Mouse (Mus musculus) heart, postnatal 10 days (tissue): ENCODE data around the gene Rfc2. TPM values are rescaled to one million over a fixed set of nuclear protein-coding genes. Genes with fewer than 3 reads are reported as not detected.

Source experiments
- DNase-seq, 2 experiments: peaks; one replicate each; pipeline ENCODE4 v3.0.0; 2021
- intact Hi-C: fragments of 180-260 bp; cut with DNase I; formaldehyde crosslinking; loops from one replicate; pipeline ENCODE4 v1.15.1; 2025
- total RNA-seq, 2 experiments: library from RNA; stranded (reverse); gene quantifications; 2 replicates each; pipeline ENCODE4 v1.2.3; 2021

The Rfc2 gene
- total RNA-seq, result 10 to 100 TPM; 37.6 to 39.8 TPM

- no peak for DNase-seq
- intact Hi-C loops, result loop anchor here (2.0 to 5.0 kb wide), 2 partner anchors 39 to 74 kb away; no protein-coding TSS in a partner anchor
Observed at GRCm38 (mm10) chr5:134581146-134581545, at the start of gene Rfc2. Rfc2 (plus strand) TSS chr5:134581366.

DNA sequence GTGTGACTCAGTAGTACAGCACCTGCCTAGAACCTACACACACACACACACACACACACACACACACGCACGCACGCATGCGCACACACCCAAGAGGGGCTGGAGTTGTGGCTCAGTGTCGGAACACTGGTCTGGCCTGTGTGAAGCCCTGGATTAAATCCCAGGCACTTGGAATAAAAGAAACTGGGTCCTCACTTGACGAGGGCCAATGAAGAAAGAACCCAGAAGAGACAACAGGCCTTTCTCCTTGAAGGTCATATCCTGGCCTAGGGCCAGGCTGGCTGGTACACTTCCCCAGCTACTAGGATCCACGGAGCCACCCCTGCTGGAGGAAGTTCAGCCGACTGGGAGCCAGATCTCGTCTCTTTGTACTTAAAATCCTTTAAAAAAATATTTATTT is 49.6 kb upstream of the Rfc2 start:
- DNase-seq, result no peak
- intact Hi-C loops, result no loop called here

DNA sequence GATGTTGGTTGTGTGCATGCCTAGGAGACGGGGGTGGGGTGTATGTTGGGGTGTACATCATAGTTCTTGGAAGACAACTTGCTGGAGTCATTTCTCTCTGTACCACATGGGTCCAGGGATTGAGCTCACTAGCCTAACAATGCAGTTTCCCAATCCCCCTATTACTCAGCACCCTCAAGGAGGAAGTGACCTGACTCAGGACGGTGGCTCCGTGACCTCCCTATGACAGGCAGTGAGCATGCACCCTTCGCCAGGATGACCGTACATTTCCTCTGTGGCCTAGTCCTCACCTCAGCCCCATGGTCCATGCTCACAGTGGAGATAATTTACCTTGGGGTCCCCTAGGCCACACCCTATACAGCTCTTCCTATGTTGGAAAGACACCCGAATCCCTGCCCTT is 48.7 kb upstream of the Rfc2 start:
- DNase-seq, result no peak
- intact Hi-C loops, result no loop called here

GRCm38 (mm10) chr5:134536036-134536435 is 45.1 kb upstream of the Rfc2 start:
- DNase-seq, result no peak
- intact Hi-C loops, result no loop called here

- intact Hi-C loops, result loop anchor here (5.0 kb wide), 1 partner anchor 42 kb away; the partner anchor contains the start of gene Rfc2
Observed at GRCm38 (mm10) chr5:134539891-134540290, 41.3 kb upstream of the Rfc2 start.

GRCm38 (mm10) chr5:134540881-134541280 is 40.3 kb upstream of the Rfc2 start:
- intact Hi-C loops, result loop anchor here (5.0 kb wide), 1 partner anchor 41 kb away; the partner anchor contains the start of gene Rfc2
- DNase-seq, result peak; percentile 52 to 62

More at GRCm38 (mm10) chr5:134539891-134540290, 41.3 kb upstream of the Rfc2 start:
- DNase-seq, result peak; percentile 86

GRCm38 (mm10) chr5:134541640-134542039 is 39.5 kb upstream of the Rfc2 start:
- intact Hi-C loops, result loop anchor here (5.0 kb wide), 1 partner anchor 41 kb away; the partner anchor contains the start of gene Rfc2
- DNase-seq, result peak; percentile 89 to 90

DNA sequence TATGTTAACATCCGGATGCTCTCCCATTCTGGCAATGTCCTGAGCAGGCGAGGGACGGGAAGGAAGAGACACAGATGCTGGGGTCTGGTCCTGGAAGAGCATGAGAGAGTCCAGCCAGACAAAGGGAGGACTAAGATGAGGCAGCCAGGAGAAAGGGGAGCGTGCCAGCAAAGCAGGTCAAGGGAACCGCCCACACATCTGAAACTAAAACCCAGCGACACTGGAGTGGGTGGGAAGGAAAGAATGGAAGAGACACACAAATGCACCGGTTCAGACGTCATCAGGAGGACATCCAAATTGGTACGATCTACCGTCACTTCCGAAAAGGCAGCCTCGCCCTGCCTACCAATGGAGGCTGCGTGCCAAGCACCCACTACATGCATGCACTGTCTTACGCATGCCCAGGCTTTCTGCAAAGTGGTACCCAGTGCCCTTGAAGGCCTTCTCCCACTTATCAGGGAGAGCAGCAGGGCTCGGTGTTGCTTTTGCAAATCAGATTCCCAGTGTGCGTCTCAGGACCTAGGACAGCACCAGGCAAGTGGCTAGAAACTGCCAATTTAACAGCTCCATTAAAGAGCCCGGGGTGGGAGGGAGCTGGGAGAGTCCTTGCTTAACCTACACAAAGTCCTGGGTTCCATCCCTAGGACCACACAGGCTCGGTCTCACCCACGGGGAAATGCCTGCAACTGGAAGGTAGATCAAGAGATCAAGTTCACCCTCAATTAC is 36.5 kb upstream of the Rfc2 start:
- intact Hi-C loops, result loop anchor here (5.0 kb wide), 1 partner anchor 38 kb away; the partner anchor contains the start of gene Rfc2
- peak; percentile 63 for DNase-seq

GRCm38 (mm10) chr5:134545242-134545629 is 35.9 kb upstream of the Rfc2 start:
- intact Hi-C loops, result no loop called here
- no peak for DNase-seq

- no peak for DNase-seq
- intact Hi-C loops, result no loop called here
Observed at GRCm38 (mm10) chr5:134546790-134547189, 34.4 kb upstream of the Rfc2 start.

- intact Hi-C loops, result no loop called here
- DNase-seq, result no peak
Observed at GRCm38 (mm10) chr5:134548306-134548705, 32.9 kb upstream of the Rfc2 start.

- intact Hi-C loops, result loop anchor here (2.0 kb wide), 1 partner anchor 43 kb away; no protein-coding TSS in a partner anchor
- DNase-seq, result no peak
Observed at GRCm38 (mm10) chr5:134549640-134550168, 31.5 kb upstream of the Rfc2 start.

DNA sequence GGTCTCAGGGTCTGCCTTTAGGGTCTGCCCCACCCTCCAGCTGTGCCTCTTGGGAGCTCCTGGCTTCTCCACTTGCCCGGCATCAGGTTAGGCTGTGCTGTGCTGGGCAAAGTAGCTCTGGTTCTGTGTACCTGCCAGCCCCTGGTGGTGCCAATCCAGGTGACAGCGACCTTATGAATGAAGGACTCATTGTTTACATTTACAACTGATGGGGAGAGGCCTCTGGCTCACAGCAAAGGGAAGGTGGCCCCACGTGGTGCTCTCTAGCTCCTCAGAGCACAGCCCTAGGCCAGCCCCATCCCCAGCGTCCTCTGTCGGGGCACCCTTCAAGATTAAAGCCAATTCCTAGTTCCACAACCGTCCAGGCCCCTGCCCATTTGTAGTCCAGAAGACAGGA is 30.3 kb upstream of the Rfc2 start:
- intact Hi-C loops, result loop anchor here (2.0 kb wide), 1 partner anchor 44 kb away; no protein-coding TSS in a partner anchor
- peak in 1 of 2 experiments; percentile 25 for DNase-seq

DNA sequence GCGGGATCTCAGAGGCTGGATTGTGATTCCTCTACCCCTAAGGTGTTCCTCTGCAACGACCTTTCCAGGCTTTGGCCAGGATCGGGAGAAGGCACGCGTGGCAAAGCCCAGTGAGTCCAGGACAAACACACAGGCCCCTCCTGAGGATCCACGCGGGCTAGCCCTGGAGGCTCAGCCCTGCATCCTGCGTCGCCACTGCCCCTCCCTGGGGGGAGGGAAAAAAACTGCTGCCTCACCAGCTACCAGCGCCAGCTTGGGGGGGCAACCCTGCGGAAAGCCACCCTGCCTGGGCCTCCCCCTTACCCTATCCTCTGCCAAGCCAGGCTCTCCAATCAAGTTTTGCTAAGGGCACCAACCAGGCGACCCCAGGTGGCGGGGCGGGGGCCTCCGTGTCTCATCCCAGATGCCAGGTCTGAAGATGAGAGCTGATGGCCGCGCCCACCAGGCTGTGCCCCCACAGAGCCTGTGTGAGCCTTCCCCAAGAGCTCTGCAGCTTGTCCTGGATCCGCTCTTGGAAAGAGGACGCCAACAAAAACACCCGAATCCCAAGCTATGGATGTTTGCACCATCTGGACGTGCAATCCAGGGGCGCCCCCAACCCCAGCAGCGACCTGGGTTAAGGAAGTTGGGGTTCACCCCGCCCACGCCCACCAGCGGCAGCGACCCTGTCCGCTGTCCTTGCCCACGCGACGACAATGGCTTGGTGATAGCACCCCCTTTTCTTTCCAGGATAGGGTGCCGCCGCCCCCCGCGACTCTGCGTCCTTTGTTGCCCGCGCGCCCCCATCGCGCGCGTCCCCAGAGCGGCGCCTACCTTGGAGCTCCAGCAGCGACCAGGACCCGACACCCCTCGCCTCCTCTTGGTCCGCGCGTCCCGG is 29.7 kb upstream of the Rfc2 start:
- DNase-seq, result peak; percentile 48 to 52

GRCm38 (mm10) chr5:134552110-134552972 is 28.8 kb upstream of the Rfc2 start, which contains the start of gene Clip2:
Clip2 (minus strand) TSS chr5:134552434.
- intact Hi-C loops, result no loop called here
- DNase-seq, result peak; percentile 99

More for the DNA sequence above, 29.7 kb upstream of the Rfc2 start:
- intact Hi-C loops, result loop anchor here (2.0 kb wide), 1 partner anchor 45 kb away; no protein-coding TSS in a partner anchor

DNA sequence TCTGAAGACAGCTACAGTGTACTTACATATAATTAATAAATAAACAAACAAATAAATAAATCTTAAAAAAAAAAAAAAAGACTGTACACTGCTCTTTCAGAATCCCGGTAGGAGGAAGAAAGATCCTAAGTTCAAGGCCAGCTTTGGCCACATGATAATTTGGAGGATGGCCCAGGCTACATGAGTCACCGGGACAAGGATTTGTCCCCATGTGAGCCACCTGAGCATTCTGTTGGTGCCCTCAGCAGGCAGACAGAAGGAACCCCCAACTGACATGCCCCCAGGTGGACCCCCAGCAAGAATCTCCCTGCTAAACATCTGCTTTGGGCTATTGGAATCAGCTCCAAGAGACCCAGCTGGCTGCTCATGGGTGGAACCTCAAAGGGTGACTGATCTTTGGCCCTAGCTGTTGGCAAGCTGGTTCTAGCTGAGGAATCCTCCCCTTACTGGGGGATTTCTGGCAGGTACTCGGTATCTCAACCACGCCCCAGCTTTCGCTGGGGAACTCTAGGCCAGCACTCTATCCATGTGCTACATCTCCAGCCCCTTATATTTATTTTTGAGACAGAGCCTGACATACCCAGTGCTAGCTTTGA is 27.1 kb upstream of the Rfc2 start:
- intact Hi-C loops, result no loop called here

GRCm38 (mm10) chr5:134555463-134556164 is 25.6 kb upstream of the Rfc2 start:
- DNase-seq, result peak; percentile 86
- intact Hi-C loops, result loop anchor here (1.0 kb wide), 1 partner anchor 14 kb away; no protein-coding TSS in a partner anchor

More for the DNA sequence above, 27.1 kb upstream of the Rfc2 start:
- DNase-seq, result no peak

GRCm38 (mm10) chr5:134560071-134560449 is 21.1 kb upstream of the Rfc2 start, which contains the start of gene Syna:
Syna (minus strand) TSS chr5:134560171.
- intact Hi-C loops, result no loop called here
- no peak for DNase-seq
